Mouse (Mus musculus) liver, embryonic 14 days (tissue): ENCODE results near the gene Gm6882. TPM values are rescaled to one million over a fixed set of nuclear protein-coding genes. Genes with fewer than 3 reads are reported as not detected.

Experiments used
- polyA plus RNA-seq: library from polyadenylated mRNA; depleted of rRNA; stranded (reverse); fragments of >200 nt; gene quantifications from 2 replicates; pipeline ENCODE4 v1.2.3, GENCODE M21; 2012; rRNA removed

Gene Gm6882
- not detected in 2 replicates for polyA plus RNA-seq

DNA sequence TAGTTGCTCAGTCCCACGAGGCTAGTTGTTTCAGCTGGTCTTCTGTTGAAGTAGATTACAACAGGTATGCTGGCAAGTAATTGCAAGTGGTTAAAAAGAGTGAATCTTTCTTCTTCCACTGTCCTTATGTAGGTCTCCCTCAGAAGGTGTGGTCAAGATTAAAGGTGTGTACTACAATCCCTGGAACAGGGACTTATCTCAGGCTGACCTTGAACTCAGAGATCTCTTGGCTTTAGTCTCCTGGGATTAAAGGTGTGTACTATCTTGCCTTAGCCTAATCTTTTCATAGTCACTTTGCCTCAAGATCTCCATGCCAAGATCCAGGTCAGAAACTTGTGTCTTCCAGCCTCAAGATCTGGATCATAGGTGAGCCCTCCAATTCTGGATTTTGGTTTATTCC is at the start of gene Gm6882:
TSS of gene Gm6882 (minus strand) at position 101 of the 400 bp plus-strand sequence.

Other genes with a start within 250 kb of the Gm6882 start
- gene Gm5157, start 242.3 kb downstream of the Gm6882 start, polyA plus RNA-seq, result not detected in 2 replicates
- not detected in 2 replicates for gene Vmn1r124, start 172.1 kb downstream of the Gm6882 start, polyA plus RNA-seq
- not detected in 2 replicates for gene Vmn1r125, start 160.6 kb downstream of the Gm6882 start, polyA plus RNA-seq
- not detected in 2 replicates for gene Vmn1r126, start 131.3 kb downstream of the Gm6882 start, polyA plus RNA-seq
- gene Vmn1r127, start 112.9 kb downstream of the Gm6882 start, polyA plus RNA-seq, result not detected in 2 replicates
- not detected in 2 replicates for gene Vmn1r128, start 83.4 kb downstream of the Gm6882 start, polyA plus RNA-seq
- not detected in 2 replicates for gene Vmn1r129, start 71.5 kb downstream of the Gm6882 start, polyA plus RNA-seq
- gene Vmn1r130, start 79.0 kb upstream of the Gm6882 start, polyA plus RNA-seq, result not detected in 2 replicates
- not detected in 2 replicates for gene Vmn1r131, start 113.3 kb upstream of the Gm6882 start, polyA plus RNA-seq
- gene Vmn1r132, start 181.3 kb upstream of the Gm6882 start, polyA plus RNA-seq, result not detected in 2 replicates